15 mouse cellular contexts compared by ENCODE assay signal in genomic region chr13:96220763-96221162, GRCm38 (mm10).
"Had no signal": no experiment of that assay in that cellular context is flagged by ENCODE, and none has a peak within 500 bp of the region (broad histone marks: within the 10 kb centered on the region; RNA-seq: fewer than 3 reads in every experiment).

No protein-coding gene starts in this region.

- ATAC-seq: forebrain, postnatal 0 days; hindbrain, postnatal 0 days; intestine, embryonic 16.5 days had no signal

- DNase-seq: forebrain, postnatal 0 days; gastrocnemius, postnatal 14 days; gastrocnemius, postnatal 36 days; heart, adult 11 months; heart, adult 2 months; heart, postnatal 14 days; heart, postnatal 36 days; kidney, adult 11 months; kidney, adult 2 months; kidney, adult 9 months; kidney, postnatal 14 days; kidney, postnatal 4 days; liver had no signal
